In the genomic region with DNA sequence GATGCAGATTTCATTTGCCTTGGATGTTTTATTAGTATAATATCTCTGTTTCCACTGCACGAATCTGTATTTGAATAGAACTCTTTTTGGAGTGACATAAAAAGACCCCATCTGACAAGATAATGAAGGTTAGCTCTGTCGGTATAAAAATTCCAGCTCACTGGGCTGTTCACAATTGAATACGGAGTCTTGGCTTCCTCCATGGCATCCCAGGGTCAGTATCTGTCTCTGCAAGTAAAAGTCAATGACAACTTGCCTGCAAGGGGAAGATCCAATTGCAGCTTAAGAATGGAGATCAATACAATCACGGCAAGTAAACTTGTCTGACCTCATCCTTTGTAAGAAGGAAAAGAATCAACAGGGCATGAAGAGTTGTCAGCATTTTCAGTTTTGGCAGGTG, we compare ENCODE assay signal across 13 mouse cellular contexts.
"Had no signal": no experiment of that assay in that cellular context is flagged by ENCODE, and none has a peak within 500 bp of the region (broad histone marks: within the 10 kb centered on the region; RNA-seq: fewer than 3 reads in every experiment).

No protein-coding gene starts in this region.

- DNase-seq: gastrocnemius, postnatal 14 days; gastrocnemius, postnatal 36 days; heart, adult 11 months; heart, adult 2 months; heart, postnatal 14 days; heart, postnatal 36 days; kidney, adult 11 months; kidney, adult 2 months; kidney, adult 9 months; kidney, postnatal 14 days; kidney, postnatal 36 days; layer of hippocampus, adult 9-11 months; layer of hippocampus, postnatal 36 days had no signal
